Mouse (Mus musculus) heart, embryonic 11.5 days (tissue): ENCODE measurements at regions not wholly inside any gene's neighbourhood (a gene's known extent, or its start where the extent isn't known, plus 50 kb on each side); places are given as distances from the start of the nearest gene placed in this dataset.
"Not testable (repeated sequence)": the region's sequence is repeated elsewhere in the genome, so short reads cannot be mapped to it uniquely, and the experiment has no call there.

Source experiments
- ATAC-seq: fragments of 200-750 bp; cut with Nextera tagmentation; replicated peaks from 2 replicates; pipeline ENCODE4 v1.8.0; 2017; ENCODE audit warnings: moderate library complexity; ENCODE audit not compliant: insufficient number of reproducible peaks, low FRiP score, low TSS enrichment
- H3K27ac ChIP-seq: fragments of 300-500 bp; sonication (generic); 2 replicates; pipeline ENCODE4 v1.5.1; 2014; ENCODE audit warnings: mild to moderate bottlenecking, low read depth, low read length
- H3K27me3 ChIP-seq: fragments of 300-500 bp; sonication (generic); 2 replicates; pipeline ENCODE4 v1.6.1; 2014; ENCODE audit warnings: mild to moderate bottlenecking, low read length, mixed read lengths; ENCODE audit not compliant: control insufficient read depth, insufficient read depth
- H3K36me3 ChIP-seq: fragments of 300-500 bp; sonication (generic); 2 replicates; pipeline ENCODE4 v1.6.1; 2014; ENCODE audit warnings: mild to moderate bottlenecking, low read length, moderate library complexity, mixed read lengths; ENCODE audit not compliant: control insufficient read depth, insufficient read depth
- H3K4me1 ChIP-seq: fragments of 300-500 bp; sonication (generic); 2 replicates; pipeline ENCODE4 v1.6.1; 2014; ENCODE audit warnings: low read length; ENCODE audit not compliant: control insufficient read depth, insufficient read depth
- H3K4me2 ChIP-seq: fragments of 300-500 bp; sonication (generic); 2 replicates; pipeline ENCODE4 v1.6.1; 2014; ENCODE audit warnings: mild to moderate bottlenecking, moderate library complexity
- H3K4me3 ChIP-seq: fragments of 300-500 bp; sonication (generic); 2 replicates; pipeline ENCODE4 v1.5.1; 2014; ENCODE audit warnings: low read depth, low read length
- H3K9ac ChIP-seq: fragments of 300-500 bp; sonication (generic); 2 replicates; pipeline ENCODE4 v1.6.1; 2014; ENCODE audit warnings: mild to moderate bottlenecking, low read depth, low read length, moderate library complexity
- H3K9me3 ChIP-seq: fragments of 300-500 bp; sonication (generic); replicated peaks from 2 replicates; pipeline ENCODE4 v1.6.1; 2016; ENCODE audit warnings: low read length; ENCODE audit not compliant: control insufficient read depth
- WGBS: fragments of 180-500 bp; shearing (Covaris S2); extraction: QIAGEN DNeasy Blood & Tissue Kit; methylation state at CpG from one replicate; pipeline ENCODE4 v1.1.7; 2014; ENCODE audit not compliant: insufficient replicate concordance; 5-methylcytosine and 5-hydroxymethylcytosine counted together

DNA sequence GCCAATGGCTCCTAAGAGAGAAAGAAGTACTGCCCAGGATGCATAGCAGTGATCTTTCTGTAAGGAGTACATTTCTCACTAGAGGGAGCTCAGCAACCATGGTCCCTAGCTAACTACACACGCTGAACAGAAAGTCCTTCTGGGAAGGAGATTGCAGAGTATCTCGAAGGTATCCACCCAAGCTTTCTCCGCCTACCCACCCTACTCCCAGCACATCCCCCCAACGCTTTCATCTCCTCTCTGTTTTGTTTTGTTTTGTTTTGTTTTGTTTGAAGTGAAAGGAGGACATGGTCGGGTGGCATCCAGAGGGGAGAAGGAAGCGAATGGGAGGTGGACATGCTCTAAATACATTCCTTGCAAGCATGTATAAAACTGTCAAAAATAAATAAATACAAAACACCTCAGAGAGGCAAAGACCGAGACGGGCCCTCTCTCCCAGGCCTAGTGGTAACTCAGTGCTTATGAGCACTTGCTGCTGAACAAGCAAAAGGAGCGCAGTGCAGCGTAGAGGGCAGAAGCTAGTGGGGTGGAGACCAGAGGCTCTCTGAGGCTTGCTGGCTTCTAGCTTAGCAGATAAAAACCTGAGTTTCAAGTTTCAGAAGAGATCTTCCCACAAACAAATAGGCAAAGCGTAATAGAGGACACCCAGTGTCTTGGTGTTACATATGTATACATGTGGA is 83.9 kb upstream of the Gcfc2 start:
- H3K4me3 ChIP-seq: no peak overlapping the region
- WGBS: 57% methylated on average over 11 of the region's 11 CpGs
- no peak for ATAC-seq

DNA sequence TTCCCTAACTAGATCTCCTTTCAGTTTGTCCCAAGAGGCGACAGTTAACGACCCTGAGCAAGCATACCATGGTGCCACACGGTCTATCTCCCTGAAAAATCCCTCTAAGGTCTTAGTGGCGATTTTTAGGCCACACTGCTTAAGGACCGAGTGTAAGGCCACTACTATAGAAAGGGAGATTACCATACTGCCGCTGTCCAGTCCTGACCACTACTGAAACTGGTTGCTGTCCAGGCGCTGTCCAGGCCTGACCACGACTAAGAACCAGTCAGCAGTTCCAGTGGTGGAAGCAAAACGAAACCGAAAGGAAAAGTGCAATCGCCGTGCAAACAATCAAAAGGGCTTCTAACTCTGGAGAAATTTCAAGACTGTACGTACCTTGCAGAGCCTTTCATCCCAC is 55.3 kb upstream of the Gcfc2 start:
- not testable (repeated sequence) for H3K9me3 ChIP-seq, H3K4me3 ChIP-seq, H3K4me2 ChIP-seq, ATAC-seq, H3K27ac ChIP-seq, H3K36me3 ChIP-seq, H3K9ac ChIP-seq, H3K4me1 ChIP-seq, H3K27me3 ChIP-seq
- WGBS: 86% methylated on average over 13 of the region's 13 CpGs

More for the DNA sequence above, 83.9 kb upstream of the Gcfc2 start:
- no peaks in the 10 kb centered on the region for H3K9me3 ChIP-seq
- H3K4me1 ChIP-seq: no peaks in the 10 kb centered on the region
- no peak overlapping the region for H3K9ac ChIP-seq
- no peaks in the 10 kb centered on the region for H3K27me3 ChIP-seq
- no peak overlapping the region for H3K27ac ChIP-seq
- 0 out of 2 replicates have a peak overlapping the region, but pooled peaks have one; percentile 9 for H3K4me2 ChIP-seq
- no peaks in the 10 kb centered on the region for H3K36me3 ChIP-seq
